Mouse (Mus musculus) spleen, postnatal 4 days (tissue): ENCODE measurements at regions not wholly inside any gene's neighbourhood (a gene's known extent, or its start where the extent isn't known, plus 50 kb on each side); places are given as distances from the start of the nearest gene placed in this dataset.

ENCODE experiments used
- DNase-seq, 2 experiments: peaks; one replicate each; pipeline ENCODE4 v3.0.0; 2022; ENCODE audit warnings: low spot score in 2 of 2

- DNase-seq = no peak
Measured at GRCm38 (mm10) chr10:99531556-99531955, 227.9 kb downstream of the Csl start.

- DNase-seq = no peak
Measured at GRCm38 (mm10) chr10:99531992-99532391, 227.5 kb downstream of the Csl start.

DNA sequence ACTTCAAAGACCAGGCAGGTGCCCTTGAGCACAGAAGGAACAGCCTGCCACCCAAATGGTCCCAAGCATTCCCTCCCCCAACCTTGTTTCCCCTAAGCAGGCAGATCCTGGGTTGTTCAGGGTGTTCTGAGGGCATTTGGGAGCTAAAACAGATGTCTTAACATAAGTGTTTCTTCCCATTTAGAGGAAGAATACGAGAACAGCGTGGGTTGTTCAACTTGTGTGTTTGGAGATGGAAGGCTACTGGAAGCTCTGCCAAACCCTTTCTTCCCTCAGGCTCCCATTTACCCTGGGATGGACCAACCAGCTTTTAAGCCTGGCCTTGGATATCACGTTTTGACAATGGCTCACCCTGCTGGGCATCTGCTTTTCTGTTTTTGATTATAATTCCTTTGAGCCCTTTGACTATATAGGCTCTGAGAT lies 226.8 kb downstream of the Csl start:
- DNase-seq = no peak

DNA sequence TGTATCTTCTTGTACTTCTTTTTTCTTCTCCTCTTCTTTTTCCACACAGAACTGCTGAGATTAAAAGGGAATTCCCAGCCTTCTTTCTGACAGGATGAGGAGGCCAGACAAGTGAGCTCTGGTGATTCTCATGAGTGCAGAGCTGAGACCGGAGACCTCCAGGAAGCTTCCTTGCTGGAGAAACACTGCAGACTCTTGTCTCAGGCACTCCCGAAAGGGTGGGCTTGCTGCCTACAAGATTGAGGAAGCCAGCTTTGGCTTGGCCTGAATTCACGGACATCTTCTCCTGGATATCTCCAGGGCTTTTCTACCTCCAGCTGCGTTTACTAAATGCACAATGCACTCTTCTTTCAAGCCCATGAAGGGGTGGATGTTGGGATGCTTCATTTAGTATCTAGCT lies 226.0 kb downstream of the Csl start:
- DNase-seq = no peak

DNA sequence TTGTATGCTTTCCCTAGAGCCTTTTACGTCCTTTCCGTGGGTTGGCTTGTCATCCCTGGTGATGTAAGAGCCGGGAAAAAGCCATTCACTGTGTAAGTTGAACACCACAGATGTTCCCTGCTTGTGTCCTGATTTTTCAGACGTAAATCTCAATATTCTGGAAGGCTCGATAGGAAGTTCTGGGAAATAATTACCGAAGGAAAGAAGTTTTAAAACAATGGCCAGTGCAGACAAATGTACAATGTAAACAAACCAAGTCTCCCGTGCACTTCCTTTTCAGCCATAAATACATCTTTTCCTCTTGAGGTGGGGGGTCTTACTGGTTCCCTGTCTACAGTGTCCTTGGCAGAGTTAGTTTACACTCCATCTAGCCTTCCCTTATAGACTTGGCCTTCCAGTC lies 225.2 kb downstream of the Csl start:
- no peak for DNase-seq

DNA sequence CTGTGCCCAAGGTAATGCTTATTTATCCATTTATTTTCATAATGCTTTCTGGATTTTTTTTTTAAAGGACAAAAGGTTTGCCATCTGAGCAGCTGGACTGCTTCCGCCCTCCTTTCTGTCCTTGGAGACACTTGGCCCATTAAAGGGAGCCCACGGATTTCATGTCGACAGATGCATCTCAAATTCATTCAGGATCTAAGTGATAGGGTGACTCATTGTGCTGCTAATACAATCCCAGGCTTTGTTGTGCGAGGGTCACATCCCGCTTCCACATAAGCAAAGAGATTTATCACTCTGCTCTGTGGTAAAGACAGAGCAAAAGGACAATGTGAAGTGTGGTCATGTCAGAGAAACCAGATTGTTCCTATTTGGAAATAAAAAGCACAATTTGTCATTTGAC lies 220.8 kb downstream of the Csl start:
- no peak for DNase-seq

- no peak for DNase-seq
Measured at GRCm38 (mm10) chr10:99552373-99552772, 207.1 kb downstream of the Csl start.

- no peak for DNase-seq
Measured at GRCm38 (mm10) chr10:99552836-99553540, 206.5 kb downstream of the Csl start.

DNA sequence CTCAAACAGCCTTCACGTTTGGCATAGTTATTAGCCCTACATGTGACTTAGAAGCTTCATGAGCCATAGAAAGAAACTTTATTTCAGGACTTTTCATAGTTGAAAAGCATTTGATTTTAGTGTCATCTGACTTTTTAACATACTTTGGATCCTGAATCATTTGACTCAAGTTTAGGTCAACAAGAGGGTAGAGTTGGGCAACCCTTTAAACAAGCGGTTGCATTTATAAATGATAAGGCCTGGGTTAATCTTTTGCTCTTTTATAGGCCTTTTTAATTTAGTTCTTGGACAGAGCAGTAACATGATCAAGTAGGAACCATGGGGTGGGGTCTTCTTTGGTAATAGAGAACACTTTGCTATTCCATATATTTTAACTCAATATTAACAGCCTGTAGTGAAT lies 204.4 kb downstream of the Csl start:
- DNase-seq = no peak

DNA sequence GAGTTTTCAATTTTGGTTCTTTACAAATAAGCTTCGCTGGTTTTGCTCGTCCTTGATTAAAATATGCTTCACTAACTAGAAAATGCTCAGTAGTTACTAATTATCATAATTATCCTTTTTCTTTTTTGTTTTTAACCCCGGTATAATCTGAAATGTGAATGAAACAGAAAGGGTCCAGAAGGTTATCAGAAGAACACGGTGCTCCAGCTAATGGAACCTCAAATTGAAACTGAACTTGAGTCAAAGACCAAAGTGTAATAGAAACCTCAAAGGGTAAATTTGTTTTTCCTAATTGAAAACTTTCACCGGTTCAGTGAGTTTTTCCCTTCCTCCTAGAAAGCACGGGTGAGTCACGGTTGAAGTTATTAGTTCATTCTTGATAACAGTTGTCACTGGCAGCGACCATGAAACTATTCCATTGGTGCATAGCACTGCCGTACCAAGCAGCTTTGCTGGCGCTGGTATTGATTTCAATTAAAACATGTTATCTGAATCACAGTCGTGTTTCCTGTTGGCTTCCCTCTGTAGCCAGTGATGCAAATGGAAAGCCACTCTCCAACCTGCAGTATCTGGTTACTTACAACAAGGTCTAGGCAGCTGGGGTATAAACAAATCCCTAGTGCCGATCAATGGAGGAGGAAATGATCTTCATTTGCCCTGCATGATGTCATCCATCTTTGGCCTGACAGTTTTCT lies 203.7 kb downstream of the Csl start:
- no peak for DNase-seq

DNA sequence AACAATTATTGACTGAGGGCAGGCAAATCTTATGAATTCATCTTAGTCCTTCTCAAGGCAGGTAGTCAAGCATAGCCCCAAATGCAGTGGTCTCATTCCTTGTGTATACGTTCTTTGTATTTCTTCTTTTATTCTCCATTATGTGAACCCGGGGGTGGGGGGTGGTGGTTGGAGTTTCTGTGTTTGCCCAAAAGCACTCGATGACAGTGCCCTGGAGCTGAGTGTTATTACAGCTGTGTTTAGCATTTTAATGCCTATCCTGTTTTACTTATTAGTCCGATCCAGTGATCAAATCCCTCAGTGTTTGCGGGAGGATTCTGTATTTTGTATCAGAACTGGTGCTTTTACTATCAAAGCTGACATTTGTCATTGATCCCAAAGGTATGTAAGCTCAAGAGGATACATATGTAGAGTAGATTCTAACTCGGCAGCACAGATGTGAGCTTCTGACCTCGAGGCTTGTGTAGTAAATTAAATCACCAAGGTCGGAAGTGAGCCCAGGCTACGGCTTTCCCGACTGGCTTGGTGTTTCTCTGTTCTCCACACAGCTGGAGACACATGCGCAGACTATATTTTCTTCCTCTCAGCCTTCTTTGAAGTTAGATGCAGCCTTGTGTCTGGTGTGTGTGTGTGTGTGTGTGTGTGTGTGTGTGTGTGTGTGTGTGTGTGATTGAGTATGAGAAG lies 203.0 kb downstream of the Csl start:
- no peak for DNase-seq

- DNase-seq = no peak
Measured at GRCm38 (mm10) chr10:99558656-99559055, 200.8 kb downstream of the Csl start.

GRCm38 (mm10) chr10:99561166-99561818 lies 198.2 kb downstream of the Csl start:
- DNase-seq = no peak

DNA sequence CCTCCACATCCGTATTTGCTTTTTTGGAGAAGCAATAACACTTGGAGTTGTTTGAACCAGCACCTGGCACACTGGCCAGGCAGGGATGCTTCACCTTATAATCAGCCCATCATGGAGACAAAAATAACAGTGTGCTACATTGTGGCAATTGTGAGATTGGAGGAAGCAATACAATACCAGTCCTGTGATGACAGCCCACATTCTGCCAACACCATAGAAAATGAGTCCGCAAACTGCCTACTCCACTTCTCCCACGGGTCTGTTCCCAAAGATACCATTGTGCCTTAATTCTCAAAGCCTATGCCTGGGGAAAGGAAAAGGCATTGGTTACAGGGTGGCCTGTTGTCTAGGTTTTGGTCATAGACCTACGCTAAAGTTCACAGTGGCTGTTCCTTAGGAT lies 194.9 kb downstream of the Csl start:
- no peak for DNase-seq

- DNase-seq = no peak
Measured at GRCm38 (mm10) chr10:99568424-99568823, 191.0 kb downstream of the Csl start.

- DNase-seq = no peak
Measured at GRCm38 (mm10) chr10:99570190-99570589, 189.3 kb downstream of the Csl start.

DNA sequence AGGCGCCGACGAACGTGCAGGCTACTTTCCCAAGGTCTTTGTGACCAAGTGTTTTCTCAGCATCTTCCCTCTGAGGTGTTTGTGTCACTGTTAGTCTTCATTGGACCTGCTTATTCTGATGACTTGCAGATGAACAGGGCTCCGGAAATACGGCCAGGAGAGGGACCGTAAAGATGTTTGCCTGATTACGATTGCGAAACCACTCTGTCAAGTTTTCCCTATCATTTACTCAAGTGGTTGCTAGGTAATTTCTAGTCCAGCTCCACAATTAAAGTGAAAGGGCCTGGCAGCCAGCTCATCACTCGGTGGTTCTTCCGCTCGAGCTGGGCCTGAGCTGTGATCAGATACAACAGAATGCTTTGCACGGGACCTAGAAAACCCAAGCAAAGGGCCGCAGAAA lies 185.5 kb downstream of the Csl start:
- no peak for DNase-seq

- no peak for DNase-seq
Measured at GRCm38 (mm10) chr10:99575294-99575693, 184.2 kb downstream of the Csl start.

DNA sequence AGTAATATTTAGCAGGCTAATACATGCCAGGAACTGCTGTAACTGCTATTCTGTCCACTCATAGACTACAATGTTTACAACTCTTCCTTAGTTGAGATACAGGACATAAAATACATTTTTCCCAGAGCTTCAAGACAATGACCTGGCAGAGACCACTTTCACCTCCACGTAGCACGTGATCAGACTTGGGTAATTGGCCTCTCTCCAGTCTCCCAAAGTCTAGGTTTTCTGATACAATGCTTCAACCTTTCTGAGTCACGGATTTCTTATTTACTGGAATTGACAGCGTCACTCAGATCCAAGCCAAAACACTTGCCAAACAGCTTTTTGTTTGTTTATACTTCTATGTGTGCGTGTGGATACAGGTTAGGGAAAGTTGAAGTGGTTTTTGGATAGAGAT lies 183.2 kb downstream of the Csl start:
- no peak for DNase-seq

- DNase-seq = peak in 1 of 2 experiments; percentile 32
Measured at GRCm38 (mm10) chr10:99577041-99577681, 182.3 kb downstream of the Csl start.

DNA sequence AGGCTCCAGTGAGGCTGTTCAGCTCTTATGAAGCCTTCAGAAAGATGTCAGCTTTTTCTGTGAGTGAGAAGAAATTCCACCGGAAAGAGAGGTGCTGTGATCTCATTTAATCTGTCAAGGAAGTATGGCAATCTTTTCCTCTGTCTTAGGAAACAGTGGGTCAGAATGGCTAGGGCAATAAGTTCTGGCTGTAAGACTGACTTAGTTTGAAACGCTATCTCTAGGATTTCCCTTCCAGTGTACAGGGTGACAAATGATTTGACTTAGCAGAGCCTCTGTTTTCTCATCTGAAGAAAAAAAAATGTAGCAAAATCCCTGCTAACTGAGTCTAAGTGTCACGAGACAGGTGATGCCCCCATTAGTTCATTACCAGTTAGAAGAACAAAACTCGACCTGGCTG lies 181.1 kb downstream of the Csl start:
- DNase-seq = no peak

- DNase-seq = no peak
Measured at GRCm38 (mm10) chr10:99580191-99580590, 179.3 kb downstream of the Csl start.
